Mouse (Mus musculus) bone marrow macrophage, adult 2 months (primary cell): ENCODE results near the gene Ap2a2.
A peak's percentile ranks its signal among the peaks of the same experiment; 100 is the strongest.

Experiments
- CTCF ChIP-seq: IDR thresholded peaks from 2 replicates; pipeline ENCODE4 v1.5.1; 2012; ENCODE audit warnings: low read depth, mild to moderate bottlenecking, low read length, moderate library complexity
- POLR2A ChIP-seq: IDR thresholded peaks from 2 replicates; pipeline ENCODE4 v1.6.1; 2012; ENCODE audit warnings: mild to moderate bottlenecking, low read depth, low read length, borderline replicate concordance

GRCm38 (mm10) chr7:141666190-141666589 lies 104.2 kb downstream of the Ap2a2 start:
- TF ChIP-seq POLR2A: no peak
- TF ChIP-seq CTCF: peak; percentile 20; the same call in 1 of the 2 replicates
